Mouse (Mus musculus) stomach, postnatal 0 days (tissue): Measurements from ENCODE around the gene Bag3.

Experiments
- CTCF ChIP-seq: IDR thresholded peaks from 2 replicates; pipeline ENCODE4 v1.5.1; 2016; ENCODE audit warnings: antibody characterized with exemption, low read depth, mild to moderate bottlenecking, moderate library complexity
- EP300 ChIP-seq: optimal IDR thresholded peaks from 2 replicates; pipeline ENCODE3; 2016; ENCODE audit warnings: antibody characterized with exemption

- TF ChIP-seq EP300 (no peak), CTCF (no peak)
Observed at GRCm38 (mm10) chr7:128529574-128530051, 6.2 kb downstream of the Bag3 start.
